Mouse (Mus musculus): ENCODE results near the gene Scarf1. TPM values are rescaled to one million over a fixed set of nuclear protein-coding genes. Genes with fewer than 3 reads are reported as not detected.

The Scarf1 gene
- polyA plus RNA-seq, 1 experiment = 33.5 TPM

DNA sequence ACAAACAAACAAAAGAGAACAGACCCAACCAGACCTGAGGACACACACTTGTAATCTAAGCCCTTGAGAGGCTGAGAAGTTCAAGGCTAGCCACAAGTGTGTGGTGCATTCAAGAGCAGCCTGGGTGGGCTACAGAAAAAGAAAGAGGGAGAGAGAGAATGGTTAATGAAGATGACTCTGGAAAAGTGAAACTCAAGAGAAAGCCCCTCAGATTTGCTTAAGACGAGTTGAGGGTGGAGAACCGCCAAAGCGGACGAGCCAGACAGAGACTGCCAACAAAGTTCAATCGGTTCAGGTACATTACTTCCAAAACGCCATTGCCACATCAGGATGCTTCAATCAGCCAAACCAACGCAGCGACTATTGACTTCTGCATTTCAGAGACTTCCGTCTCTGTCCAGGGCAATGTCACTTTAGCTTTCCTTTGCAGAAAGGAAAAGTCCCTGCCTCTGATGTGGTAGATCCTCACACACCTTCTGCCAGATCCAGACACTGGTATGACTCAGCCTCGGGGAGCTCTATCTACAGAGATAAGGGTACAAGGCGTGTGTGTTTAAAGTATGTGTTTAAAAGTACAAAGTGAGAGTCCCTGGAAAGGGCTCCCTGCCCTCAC, 40.8 kb upstream of the Scarf1 start:
- no peak for TF ChIP-seq POLR2A (IDR thresholded peaks at IDR 0.05; ENCODE audit: borderline replicate concordance, low read depth, low read length)
- no peak for TF ChIP-seq CTCF (IDR thresholded peaks at IDR 0.05; ENCODE audit: low read depth, low read length)
- H3K4me3 ChIP-seq (ENCODE audit: insufficient read depth, low read length) = no peak overlapping the region
- peaks cover 2% of the 10 kb centered on the region; the same call in 1 of the 2 replicates for H3K4me1 ChIP-seq (ENCODE audit: control insufficient read depth, insufficient read depth, low read length)
- no peak overlapping the region for H3K27ac ChIP-seq (ENCODE audit: insufficient read depth, low read depth, low read length)

GRCm38 (mm10) chr11:75473376-75473775, 40.0 kb upstream of the Scarf1 start:
- TF ChIP-seq POLR2A (IDR thresholded peaks at IDR 0.05; ENCODE audit: borderline replicate concordance, low read depth, low read length) (no peak), CTCF (IDR thresholded peaks at IDR 0.05; ENCODE audit: low read depth, low read length) (no peak)
- Histone ChIP-seq H3K4me1 (ENCODE audit: control insufficient read depth, insufficient read depth, low read length) (peaks cover 2% of the 10 kb centered on the region; the same call in 1 of the 2 replicates), H3K27ac (ENCODE audit: insufficient read depth, low read depth, low read length) (no peak overlapping the region), H3K4me3 (ENCODE audit: insufficient read depth, low read length) (no peak overlapping the region)

- TF ChIP-seq POLR2A (IDR thresholded peaks at IDR 0.05; ENCODE audit: borderline replicate concordance, low read depth, low read length) = no peak
- H3K4me3 ChIP-seq (ENCODE audit: insufficient read depth, low read length) = no peak overlapping the region
- peaks cover 4% of the 10 kb centered on the region for H3K4me1 ChIP-seq (ENCODE audit: control insufficient read depth, insufficient read depth, low read length)
- no peak overlapping the region for H3K27ac ChIP-seq (ENCODE audit: insufficient read depth, low read depth, low read length)
Measured at GRCm38 (mm10) chr11:75486192-75486591, 27.1 kb upstream of the Scarf1 start.

DNA sequence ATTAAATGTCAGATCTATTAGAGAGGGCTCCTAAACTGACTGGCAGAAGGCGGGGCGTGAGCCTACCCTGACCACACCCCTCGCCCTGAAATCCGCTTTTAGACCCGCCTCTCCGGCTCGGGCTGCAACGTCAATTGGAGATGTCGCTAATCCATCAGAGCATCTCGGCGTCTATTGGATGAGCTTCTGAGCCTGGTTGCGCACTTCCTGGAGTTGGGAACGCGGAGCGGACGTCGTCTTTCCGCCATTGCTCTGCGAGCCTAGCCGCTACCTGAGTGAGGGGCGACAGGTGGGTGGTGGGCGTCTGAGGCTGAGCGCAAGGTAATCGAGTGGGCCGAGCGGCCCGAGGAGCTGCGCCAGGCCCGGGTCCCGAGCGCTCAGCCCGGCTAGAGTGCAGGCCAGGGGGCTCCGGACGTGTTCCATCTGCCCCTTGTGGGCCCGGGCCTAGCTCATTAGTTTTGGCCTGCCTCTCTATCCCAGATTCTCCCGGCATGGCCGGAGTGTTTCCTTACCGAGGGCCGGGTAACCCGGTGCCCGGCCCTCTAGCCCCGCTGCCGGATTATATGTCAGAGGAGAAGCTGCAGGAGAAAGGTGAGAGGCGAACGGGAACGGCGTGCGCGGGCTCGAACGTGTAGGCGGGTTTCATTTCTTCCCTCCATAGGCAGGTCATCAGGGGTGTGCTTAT, 26.6 kb upstream of the Scarf1 start, which contains the start of gene Prpf8:
Gene Prpf8 (plus strand): TSS at position 216 of the 685 bp plus-strand sequence.
- Histone ChIP-seq H3K4me3 (ENCODE audit: insufficient read depth, low read length) (peak within 1 kb of the TSS; percentile 92), H3K4me1 (ENCODE audit: control insufficient read depth, insufficient read depth, low read length) (peaks cover 4% of the 10 kb centered on the region), H3K27ac (ENCODE audit: insufficient read depth, low read depth, low read length) (peak within 1 kb of the TSS; percentile 62)
- 0 out of 2 replicates have a peak, but pooled peaks have one; percentile 28 for TF ChIP-seq POLR2A (IDR thresholded peaks at IDR 0.05; ENCODE audit: borderline replicate concordance, low read depth, low read length)
- TF ChIP-seq CTCF (IDR thresholded peaks at IDR 0.05; ENCODE audit: low read depth, low read length) = 0 out of 2 replicates have a peak, but pooled peaks have one; percentile 9

- TF ChIP-seq POLR2A (IDR thresholded peaks at IDR 0.05; ENCODE audit: borderline replicate concordance, low read depth, low read length) (no peak), CTCF (IDR thresholded peaks at IDR 0.05; ENCODE audit: low read depth, low read length) (no peak)
- H3K27ac ChIP-seq (ENCODE audit: insufficient read depth, low read depth, low read length) = peak overlapping the region; percentile 62
- peaks cover 4% of the 10 kb centered on the region for H3K4me1 ChIP-seq (ENCODE audit: control insufficient read depth, insufficient read depth, low read length)
- peak overlapping the region; percentile 92 for H3K4me3 ChIP-seq (ENCODE audit: insufficient read depth, low read length)
Measured at GRCm38 (mm10) chr11:75487496-75487895, 25.8 kb upstream of the Scarf1 start.

DNA sequence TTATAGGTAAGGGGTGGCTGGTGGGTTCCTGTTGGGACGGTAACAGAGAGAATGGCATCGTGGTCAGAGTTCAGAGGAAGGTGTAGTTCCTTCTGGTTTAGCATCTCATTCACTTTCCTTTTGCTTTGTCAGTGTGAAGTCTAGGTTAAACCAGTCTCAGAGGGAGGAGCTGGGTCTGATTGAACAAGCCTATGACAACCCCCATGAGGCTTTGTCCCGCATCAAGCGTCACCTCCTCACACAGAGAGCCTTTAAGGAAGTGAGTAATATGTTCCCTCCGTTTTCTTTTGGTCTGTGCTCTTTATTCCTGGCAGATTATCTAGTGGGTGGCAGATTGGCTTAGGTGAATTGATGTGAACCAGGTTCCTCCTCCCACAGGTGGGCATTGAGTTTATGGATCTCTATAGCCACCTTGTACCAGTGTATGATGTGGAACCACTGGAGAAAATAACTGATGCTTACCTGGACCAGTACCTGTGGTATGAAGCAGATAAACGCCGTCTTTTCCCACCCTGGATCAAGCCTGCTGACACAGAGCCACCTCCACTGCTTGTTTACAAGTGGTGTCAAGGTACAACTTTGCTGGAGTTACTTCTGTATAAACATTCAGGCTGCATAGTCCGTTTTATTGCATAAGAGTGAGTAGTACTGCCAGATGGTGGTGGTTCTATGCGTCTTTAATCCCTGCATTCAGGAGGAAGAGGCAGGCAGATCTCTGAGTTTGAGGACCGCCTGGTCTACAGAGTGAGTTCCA, 18.9 kb upstream of the Scarf1 start:
- Histone ChIP-seq H3K4me1 (ENCODE audit: control insufficient read depth, insufficient read depth, low read length) (no peaks in the 10 kb centered on the region), H3K4me3 (ENCODE audit: insufficient read depth, low read length) (no peak overlapping the region), H3K27ac (ENCODE audit: insufficient read depth, low read depth, low read length) (no peak overlapping the region)
- TF ChIP-seq CTCF (IDR thresholded peaks at IDR 0.05; ENCODE audit: low read depth, low read length) (no peak), POLR2A (IDR thresholded peaks at IDR 0.05; ENCODE audit: borderline replicate concordance, low read depth, low read length) (no peak)

GRCm38 (mm10) chr11:75498126-75498525, 15.2 kb upstream of the Scarf1 start:
- Histone ChIP-seq H3K4me1 (ENCODE audit: control insufficient read depth, insufficient read depth, low read length) (no peaks in the 10 kb centered on the region), H3K4me3 (ENCODE audit: insufficient read depth, low read length) (no peak overlapping the region), H3K27ac (ENCODE audit: insufficient read depth, low read depth, low read length) (no peak overlapping the region)
- TF ChIP-seq POLR2A (IDR thresholded peaks at IDR 0.05; ENCODE audit: borderline replicate concordance, low read depth, low read length) (no peak), CTCF (IDR thresholded peaks at IDR 0.05; ENCODE audit: low read depth, low read length) (no peak)

DNA sequence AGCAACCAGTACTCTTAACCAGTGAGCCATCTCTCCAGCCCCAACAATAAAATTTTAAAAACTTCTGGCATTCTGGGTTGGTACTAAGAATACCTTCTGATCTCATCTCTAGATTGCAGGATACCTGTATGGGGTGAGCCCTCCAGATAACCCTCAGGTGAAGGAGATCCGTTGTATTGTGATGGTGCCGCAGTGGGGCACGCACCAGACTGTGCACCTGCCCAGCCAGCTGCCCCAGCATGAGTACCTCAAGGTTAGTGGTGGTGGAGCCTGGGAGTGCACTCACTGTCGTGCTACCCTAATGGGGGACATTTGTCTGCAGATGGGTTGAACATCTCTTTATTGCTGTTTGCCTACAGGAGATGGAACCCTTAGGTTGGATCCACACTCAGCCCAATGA, 5.2 kb upstream of the Scarf1 start:
- H3K4me3 ChIP-seq (ENCODE audit: insufficient read depth, low read length) = no peak overlapping the region
- no peak overlapping the region for H3K27ac ChIP-seq (ENCODE audit: insufficient read depth, low read depth, low read length)
- TF ChIP-seq CTCF (IDR thresholded peaks at IDR 0.05; ENCODE audit: low read depth, low read length) (no peak), POLR2A (IDR thresholded peaks at IDR 0.05; ENCODE audit: borderline replicate concordance, low read depth, low read length) (no peak)
- H3K4me1 ChIP-seq (ENCODE audit: control insufficient read depth, insufficient read depth, low read length) = peaks cover 15% of the 10 kb centered on the region

DNA sequence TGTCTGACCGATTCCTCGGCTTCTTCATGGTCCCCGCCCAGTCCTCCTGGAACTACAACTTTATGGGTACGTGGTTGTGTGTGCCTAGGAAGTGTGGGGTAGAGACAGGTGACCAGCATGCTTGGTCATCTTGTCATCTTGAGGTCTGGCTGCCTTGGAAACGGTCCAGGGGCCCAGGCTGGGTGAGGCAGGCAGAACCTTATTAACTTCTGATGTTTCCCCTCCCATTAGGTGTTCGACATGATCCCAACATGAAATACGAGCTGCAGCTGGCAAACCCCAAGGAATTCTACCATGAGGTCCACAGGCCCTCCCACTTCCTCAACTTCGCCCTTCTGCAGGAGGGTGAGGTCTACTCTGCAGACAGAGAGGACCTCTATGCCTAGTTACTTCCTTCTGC, 4.4 kb upstream of the Scarf1 start:
- Histone ChIP-seq H3K4me3 (ENCODE audit: insufficient read depth, low read length) (no peak overlapping the region), H3K4me1 (ENCODE audit: control insufficient read depth, insufficient read depth, low read length) (peaks cover 15% of the 10 kb centered on the region), H3K27ac (ENCODE audit: insufficient read depth, low read depth, low read length) (0 out of 2 replicates have a peak overlapping the region, but pooled peaks have one; percentile 0)
- TF ChIP-seq CTCF (IDR thresholded peaks at IDR 0.05; ENCODE audit: low read depth, low read length) = no peak
- no peak for TF ChIP-seq POLR2A (IDR thresholded peaks at IDR 0.05; ENCODE audit: borderline replicate concordance, low read depth, low read length)

All from bone marrow macrophage, adult 2 months (primary cell).